Mouse (Mus musculus) urinary bladder, postnatal 4 days (tissue): Measurements from ENCODE around the gene Rps6ka5.

Experiments
- DNase-seq, 2 experiments: peaks; one replicate each; pipeline ENCODE4 v3.0.0; 2021 to 2022; ENCODE audit warnings: low spot score in 2 of 2

Gene Rps6ka5

GRCm38 (mm10) chr12:100726651-100727050, at the start of gene Rps6ka5:
Gene Rps6ka5, minus strand, starts transcription at chr12:100726983.
- DNase-seq: no peak

- no peak for DNase-seq
These were observed 49.3 kb upstream of the Rps6ka5 start for GRCm38 (mm10) chr12:100775911-100776581.

- DNase-seq: no peak
These were observed 48.5 kb upstream of the Rps6ka5 start for GRCm38 (mm10) chr12:100775291-100775690.

GRCm38 (mm10) chr12:100774756-100775155, 48.0 kb upstream of the Rps6ka5 start:
- DNase-seq: no peak

GRCm38 (mm10) chr12:100772230-100772984, 45.6 kb upstream of the Rps6ka5 start:
- DNase-seq: no peak

DNA sequence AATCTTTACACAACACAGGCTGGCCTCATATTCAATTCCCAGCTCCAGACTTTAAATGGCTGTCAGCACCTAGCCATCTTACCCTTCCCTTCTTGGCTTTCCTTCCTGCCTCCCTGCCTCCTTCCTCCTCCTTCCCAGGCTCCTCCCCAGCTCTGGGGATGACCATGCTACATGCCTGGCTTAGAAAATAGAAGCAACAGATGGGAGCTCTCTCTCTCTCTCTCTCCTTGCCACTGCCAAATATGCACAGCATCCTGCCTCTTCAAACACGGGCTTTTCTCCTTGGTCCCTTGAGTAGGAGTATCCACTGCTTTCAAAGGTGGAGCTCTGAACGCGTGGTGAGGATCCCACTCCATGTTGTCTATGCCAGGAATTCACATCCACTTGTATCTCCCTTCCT, 44.0 kb upstream of the Rps6ka5 start:
- no peak for DNase-seq

GRCm38 (mm10) chr12:100769871-100770270, 43.1 kb upstream of the Rps6ka5 start:
- no peak for DNase-seq

- DNase-seq: no peak
These were observed 37.7 kb upstream of the Rps6ka5 start for GRCm38 (mm10) chr12:100764329-100765018.

DNA sequence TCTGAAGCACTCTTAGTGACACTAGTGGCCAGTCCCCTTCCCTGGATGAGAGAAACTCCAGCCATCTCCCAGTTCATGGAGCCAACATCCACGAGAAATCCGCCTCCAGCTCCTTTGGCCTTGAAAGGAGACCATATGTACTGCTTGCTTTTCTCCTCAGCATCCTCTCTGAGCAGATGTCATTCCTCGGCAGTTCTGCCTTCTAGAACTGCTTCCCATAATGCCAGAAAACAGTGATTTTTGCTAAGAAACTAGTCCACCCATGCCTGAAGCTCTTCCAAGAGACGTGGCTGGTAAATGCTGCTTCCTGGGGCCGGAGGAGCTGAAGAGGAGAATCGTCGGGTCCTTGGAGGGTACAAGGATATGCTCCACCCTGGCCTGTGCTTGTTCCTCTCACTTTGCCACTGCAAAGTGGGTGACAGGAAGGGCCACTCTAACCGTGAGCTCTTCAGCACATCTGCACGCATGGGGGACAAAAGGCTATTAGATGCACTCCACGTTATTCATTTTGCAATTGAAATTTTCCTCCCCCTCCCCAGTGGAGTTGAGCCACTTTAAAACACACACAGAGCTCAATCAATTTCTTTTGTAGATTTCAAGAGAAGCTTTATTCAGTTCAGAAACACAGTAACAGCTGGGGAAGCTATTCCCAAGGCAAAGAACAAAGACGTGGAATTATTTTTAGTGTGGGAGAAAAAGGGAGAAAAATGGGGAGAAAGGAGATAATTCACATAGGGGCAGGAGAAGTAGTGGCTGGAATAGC, 36.1 kb upstream of the Rps6ka5 start:
- DNase-seq: no peak

DNA sequence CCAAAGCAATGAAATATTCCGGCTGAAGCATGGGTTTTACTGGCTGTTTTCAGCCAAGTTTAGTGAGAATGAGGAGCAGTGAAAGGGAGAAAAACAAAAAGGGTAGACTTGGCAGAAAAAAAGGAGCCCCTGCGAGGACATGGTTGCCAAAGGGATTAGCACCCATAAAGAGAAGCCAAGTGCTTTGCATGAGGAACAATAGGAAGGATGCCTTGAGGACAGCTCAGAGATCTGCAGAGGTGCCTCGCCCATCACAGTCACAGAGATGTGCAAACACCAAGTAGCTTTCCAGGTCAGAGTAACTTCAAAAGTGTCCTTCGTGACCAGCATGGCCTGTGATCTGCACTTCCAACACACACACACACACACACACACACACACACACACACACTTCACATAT, 30.6 kb upstream of the Rps6ka5 start:
- DNase-seq: no peak

DNA sequence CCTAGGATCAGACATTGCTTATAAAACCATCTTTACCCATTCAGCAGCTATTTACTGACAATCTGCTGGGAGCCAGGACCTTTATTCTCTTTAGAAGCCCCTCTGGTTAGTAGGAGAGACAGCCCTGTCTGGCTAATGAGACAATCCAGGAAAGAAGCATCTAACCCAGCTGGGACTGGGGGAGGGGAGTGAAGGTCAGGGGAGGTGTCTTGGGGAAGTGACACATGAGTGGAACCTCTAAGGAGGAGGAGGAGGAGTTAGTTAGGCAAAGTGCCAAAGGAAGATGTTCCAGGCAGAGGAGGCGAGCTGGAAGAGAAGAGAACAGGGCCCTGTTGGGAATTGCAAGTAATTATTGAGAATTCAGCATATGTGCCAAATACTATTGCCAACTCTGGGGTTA, 26.9 kb upstream of the Rps6ka5 start:
- DNase-seq: no peak

DNA sequence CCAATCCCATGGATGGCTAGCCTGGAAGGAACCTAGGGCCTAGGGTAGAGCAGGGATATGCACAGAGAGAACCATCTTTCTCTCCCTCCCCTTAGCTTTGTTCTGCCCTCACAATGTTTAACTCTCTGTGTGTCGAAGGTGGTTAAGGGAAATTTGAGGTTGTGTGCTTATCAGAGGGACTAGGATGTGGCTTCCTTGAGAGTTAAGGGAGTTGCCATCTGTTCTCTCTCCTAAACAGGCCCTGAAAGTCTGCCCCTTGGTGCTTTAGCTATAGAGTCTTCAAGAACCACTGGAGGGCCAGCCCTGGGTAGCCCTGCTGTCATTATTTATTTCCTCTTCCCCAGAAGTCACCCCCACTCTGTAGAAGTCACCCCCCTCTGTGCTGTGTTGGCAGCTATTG, 26.2 kb upstream of the Rps6ka5 start:
- DNase-seq: no peak

GRCm38 (mm10) chr12:100742468-100742867, 15.7 kb upstream of the Rps6ka5 start:
- DNase-seq: no peak

DNA sequence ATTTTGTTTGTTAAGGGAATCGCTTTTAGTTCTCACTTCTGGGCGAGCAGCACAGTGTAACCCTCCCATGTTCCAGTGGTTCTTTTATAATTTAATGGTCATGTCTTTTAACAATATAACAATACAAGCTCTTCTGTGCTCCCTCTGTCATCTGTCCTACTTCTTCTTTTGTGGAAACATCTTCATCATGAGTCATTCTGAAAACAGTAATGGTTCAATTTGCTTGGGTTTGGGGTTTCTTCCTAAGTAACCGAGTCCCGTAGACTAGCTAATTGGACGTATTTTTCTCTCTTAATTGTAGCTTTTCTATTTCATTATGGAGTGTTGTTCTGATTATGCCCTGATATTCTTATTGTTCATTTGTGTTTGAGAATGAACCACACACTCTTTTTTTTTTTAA, 13.5 kb upstream of the Rps6ka5 start:
- DNase-seq: no peak

GRCm38 (mm10) chr12:100739011-100739570, 12.3 kb upstream of the Rps6ka5 start:
- DNase-seq: no peak

GRCm38 (mm10) chr12:100738498-100738897, 11.7 kb upstream of the Rps6ka5 start:
- no peak for DNase-seq

- DNase-seq: no peak
These were observed 8.8 kb upstream of the Rps6ka5 start for GRCm38 (mm10) chr12:100735581-100735980.

DNA sequence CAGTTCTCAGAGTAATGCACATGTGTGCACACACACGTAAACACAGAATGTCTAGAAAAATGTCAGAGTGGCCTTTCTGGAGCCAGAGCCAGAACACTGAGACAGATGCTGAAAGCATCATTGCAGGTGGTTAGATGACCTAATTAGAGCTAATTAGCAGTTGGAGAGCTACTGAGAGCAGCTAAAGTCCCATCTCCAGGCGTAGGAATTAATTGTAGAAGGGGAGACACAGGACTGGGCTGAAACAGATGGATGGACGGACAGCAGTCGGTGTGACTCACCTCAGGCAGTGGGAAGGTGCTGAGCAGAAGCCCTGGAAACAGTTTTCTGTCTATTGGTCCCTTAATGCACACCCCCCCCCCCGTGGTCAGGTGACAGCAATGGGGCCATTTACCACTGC, 8.4 kb upstream of the Rps6ka5 start:
- DNase-seq: no peak

DNA sequence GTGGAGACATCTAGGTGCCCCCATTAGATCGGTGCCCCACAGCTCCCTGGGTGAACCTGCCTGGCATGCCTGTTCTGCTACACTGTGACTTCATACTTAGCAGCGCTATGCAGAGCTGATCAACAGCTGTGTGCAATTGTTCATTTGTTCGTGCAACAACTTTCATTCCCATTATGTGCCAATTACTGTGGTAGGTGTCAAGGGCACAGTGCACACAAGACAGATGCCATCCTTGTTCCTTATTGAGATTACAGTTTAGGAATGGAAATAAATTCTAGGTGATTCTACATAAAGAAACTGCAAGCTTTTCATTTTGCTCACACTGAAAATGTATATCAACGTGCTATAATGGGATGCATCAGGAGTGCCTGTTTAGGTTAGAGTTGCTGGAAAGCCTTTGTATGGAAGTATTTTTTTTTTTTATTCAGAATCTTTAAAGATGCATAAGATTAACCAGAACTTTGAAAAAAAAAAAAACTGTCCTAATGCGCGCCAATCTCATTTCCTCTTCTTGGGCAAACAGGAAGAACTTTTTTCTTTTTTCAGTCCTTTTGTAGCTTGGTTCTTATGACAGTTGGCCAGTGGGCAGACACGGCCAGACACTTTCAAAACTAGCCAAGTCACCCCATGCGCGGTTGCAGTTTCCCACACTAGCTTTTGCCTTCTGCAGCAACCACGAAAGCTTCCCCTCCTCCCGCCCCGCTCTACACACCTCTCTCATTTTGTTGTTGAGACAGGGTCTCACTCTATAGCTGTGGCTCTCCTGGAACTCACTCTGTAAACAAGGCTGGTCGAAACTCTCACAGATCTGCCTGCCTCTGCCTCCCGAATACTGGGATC, 2.1 kb upstream of the Rps6ka5 start:
- no peak for DNase-seq

DNA sequence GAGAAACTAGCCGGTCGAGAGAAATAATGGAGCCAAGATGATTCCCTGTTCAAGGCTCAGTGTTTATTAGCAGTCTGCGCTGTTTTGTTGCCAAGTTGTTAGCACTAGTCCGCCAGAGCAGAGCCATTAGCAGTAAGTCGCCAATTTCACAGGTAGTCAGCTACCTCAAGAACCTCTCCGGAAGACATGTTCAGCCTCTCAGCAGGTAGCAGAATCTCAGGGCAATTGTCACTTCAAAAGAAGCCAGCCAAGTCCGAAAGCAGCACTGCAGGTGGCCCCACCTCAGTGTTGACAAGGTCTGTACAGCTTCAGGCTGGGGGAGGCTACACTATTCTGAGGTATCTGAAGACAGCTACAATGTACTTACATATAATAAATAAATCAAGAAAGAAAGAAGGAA, 1.1 kb upstream of the Rps6ka5 start:
- no peak for DNase-seq

GRCm38 (mm10) chr12:100725458-100725786, 1.4 kb downstream of the Rps6ka5 start:
- no peak for DNase-seq
